Mouse (Mus musculus) cerebellum, adult 2 months (tissue): ENCODE results near the gene Lamb3.

Experiments
- CTCF ChIP-seq: fragments of 200-500 bp; IDR thresholded peaks from 2 replicates; pipeline ENCODE4 v1.5.1; 2011; ENCODE audit warnings: low read depth, mild to moderate bottlenecking, control low read depth, low read length, moderate library complexity, borderline replicate concordance; ENCODE audit not compliant: insufficient read depth
- POLR2A ChIP-seq: fragments of 200-500 bp; IDR thresholded peaks from 2 replicates; pipeline ENCODE4 v1.6.1; 2011; ENCODE audit warnings: low read length, control low read depth, borderline replicate concordance; ENCODE audit not compliant: insufficient read depth

DNA sequence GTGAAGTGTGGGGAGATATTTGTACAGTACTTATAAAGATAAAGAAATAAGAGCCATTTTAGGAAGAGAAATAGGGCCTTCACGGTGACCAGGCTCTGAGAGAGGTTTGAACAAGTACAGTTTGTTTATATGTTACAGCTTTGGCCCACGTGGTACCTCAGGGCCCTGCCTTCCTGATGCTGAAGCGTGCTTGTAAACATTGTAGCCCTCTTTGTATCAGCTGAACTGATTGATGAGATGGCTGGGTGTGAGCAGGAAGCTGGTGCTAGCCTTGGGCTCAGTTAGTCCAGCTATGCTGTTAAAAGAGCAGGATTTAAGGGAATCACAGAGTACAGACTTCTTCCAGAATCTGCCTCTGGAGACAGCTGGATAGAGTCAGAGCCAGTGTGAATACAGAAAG is 48.3 kb upstream of the Lamb3 start:
- TF ChIP-seq POLR2A (no peak), CTCF (no peak)
